Mouse (Mus musculus): ENCODE data around the gene Lrrc74a. TPM values are rescaled to one million over a fixed set of nuclear protein-coding genes. Genes with fewer than 3 reads are reported as not detected.

The Lrrc74a gene
- total and polyA plus RNA-seq, 3 experiments, result 0.05 TPM; not detected in 2

- Histone ChIP-seq H3K4me1 (ENCODE audit: insufficient read depth, low read depth, low read length) (peaks cover 53% of the 10 kb centered on the region), H3K9me3 (replicated peaks) (no peaks in the 10 kb centered on the region), H3K27me3 (ENCODE audit: insufficient read depth, low read length) (peaks cover 50% of the 10 kb centered on the region), H3K36me3 (replicated peaks) (no peaks in the 10 kb centered on the region), H3K4me3 (ENCODE audit: low read depth, low read length) (no peak overlapping the region)
- ATAC-seq (ENCODE audit: extremely low read depth, insufficient number of reproducible peaks, low FRiP score, poor library complexity, severe bottlenecking) (no peak), DNase-seq (ENCODE audit: low spot score) (no peak)
- TF ChIP-seq TAL1 (conservative IDR thresholded peaks at IDR 0.05; ENCODE audit: low read depth, low read length) (no peak), POLR2AphosphoS5 (IDR thresholded peaks at IDR 0.05; ENCODE audit: insufficient replicate concordance, low read depth, low read length) (no peak), GATA1 (IDR thresholded peaks at IDR 0.05; ENCODE audit: borderline replicate concordance, low read length) (no peak), GATA2 (IDR thresholded peaks at IDR 0.05; ENCODE audit: borderline replicate concordance, low read depth, low read length) (no peak), CTCF (IDR thresholded peaks at IDR 0.05; ENCODE audit: low read depth, low read length) (no peak)
Measured at GRCm38 (mm10) chr12:86803651-86804307, 69.6 kb downstream of the Lrrc74a start.

GRCm38 (mm10) chr12:86804308-86804700, 70.1 kb downstream of the Lrrc74a start:
- ATAC-seq (ENCODE audit: extremely low read depth, insufficient number of reproducible peaks, low FRiP score, poor library complexity, severe bottlenecking) (no peak), DNase-seq (ENCODE audit: low spot score) (no peak)
- TF ChIP-seq TAL1 (conservative IDR thresholded peaks at IDR 0.05; ENCODE audit: low read depth, low read length) (no peak), GATA2 (IDR thresholded peaks at IDR 0.05; ENCODE audit: borderline replicate concordance, low read depth, low read length) (no peak), GATA1 (IDR thresholded peaks at IDR 0.05; ENCODE audit: borderline replicate concordance, low read length) (no peak), POLR2AphosphoS5 (IDR thresholded peaks at IDR 0.05; ENCODE audit: insufficient replicate concordance, low read depth, low read length) (no peak), CTCF (IDR thresholded peaks at IDR 0.05; ENCODE audit: low read depth, low read length) (no peak)
- Histone ChIP-seq H3K4me1 (ENCODE audit: insufficient read depth, low read depth, low read length) (peaks cover 48% of the 10 kb centered on the region), H3K4me3 (ENCODE audit: low read depth, low read length) (no peak overlapping the region), H3K27me3 (ENCODE audit: insufficient read depth, low read length) (peaks cover 55% of the 10 kb centered on the region), H3K36me3 (replicated peaks) (no peaks in the 10 kb centered on the region), H3K9me3 (replicated peaks) (no peaks in the 10 kb centered on the region)

GRCm38 (mm10) chr12:86804857-86805256, 70.7 kb downstream of the Lrrc74a start:
- no peaks in the 10 kb centered on the region for H3K9me3 ChIP-seq (replicated peaks)
- H3K27me3 ChIP-seq (ENCODE audit: insufficient read depth, low read length), result peaks cover 59% of the 10 kb centered on the region
- DNase-seq (ENCODE audit: low spot score) (no peak), ATAC-seq (ENCODE audit: extremely low read depth, insufficient number of reproducible peaks, low FRiP score, poor library complexity, severe bottlenecking) (no peak)
- H3K4me3 ChIP-seq (ENCODE audit: low read depth, low read length), result no peak overlapping the region
- no peaks in the 10 kb centered on the region for H3K36me3 ChIP-seq (replicated peaks)
- peaks cover 43% of the 10 kb centered on the region for H3K4me1 ChIP-seq (ENCODE audit: insufficient read depth, low read depth, low read length)
- no peak for TF ChIP-seq GATA2 (IDR thresholded peaks at IDR 0.05; ENCODE audit: borderline replicate concordance, low read depth, low read length)
- TF ChIP-seq POLR2AphosphoS5 (IDR thresholded peaks at IDR 0.05; ENCODE audit: insufficient replicate concordance, low read depth, low read length), result no peak
- TF ChIP-seq GATA1 (IDR thresholded peaks at IDR 0.05; ENCODE audit: borderline replicate concordance, low read length), result no peak
- no peak for TF ChIP-seq TAL1 (conservative IDR thresholded peaks at IDR 0.05; ENCODE audit: low read depth, low read length)
- no peak for TF ChIP-seq CTCF (IDR thresholded peaks at IDR 0.05; ENCODE audit: low read depth, low read length)

GRCm38 (mm10) chr12:86805315-86805714, 71.1 kb downstream of the Lrrc74a start:
- DNase-seq (ENCODE audit: low spot score), result no peak
- Histone ChIP-seq H3K4me1 (ENCODE audit: insufficient read depth, low read depth, low read length) (peaks cover 39% of the 10 kb centered on the region), H3K27me3 (ENCODE audit: insufficient read depth, low read length) (peaks cover 60% of the 10 kb centered on the region), H3K4me3 (ENCODE audit: low read depth, low read length) (no peak overlapping the region), H3K36me3 (replicated peaks) (no peaks in the 10 kb centered on the region), H3K9me3 (replicated peaks) (no peaks in the 10 kb centered on the region)
- TF ChIP-seq POLR2AphosphoS5 (IDR thresholded peaks at IDR 0.05; ENCODE audit: insufficient replicate concordance, low read depth, low read length), result no peak
- TF ChIP-seq TAL1 (conservative IDR thresholded peaks at IDR 0.05; ENCODE audit: low read depth, low read length), result no peak
- no peak for TF ChIP-seq CTCF (IDR thresholded peaks at IDR 0.05; ENCODE audit: low read depth, low read length)
- no peak for TF ChIP-seq GATA1 (IDR thresholded peaks at IDR 0.05; ENCODE audit: borderline replicate concordance, low read length)
- TF ChIP-seq GATA2 (IDR thresholded peaks at IDR 0.05; ENCODE audit: borderline replicate concordance, low read depth, low read length), result no peak
- no peak for ATAC-seq (ENCODE audit: extremely low read depth, insufficient number of reproducible peaks, low FRiP score, poor library complexity, severe bottlenecking)

- Histone ChIP-seq H3K36me3 (replicated peaks) (no peaks in the 10 kb centered on the region), H3K27me3 (ENCODE audit: insufficient read depth, low read length) (peaks cover 68% of the 10 kb centered on the region)
Measured at GRCm38 (mm10) chr12:86806031-86806922, 72.1 kb downstream of the Lrrc74a start.

More at GRCm38 (mm10) chr12:86806031-86806922, 72.1 kb downstream of the Lrrc74a start:
- DNase-seq (ENCODE audit: low spot score) (no peak), ATAC-seq (ENCODE audit: extremely low read depth, insufficient number of reproducible peaks, low FRiP score, poor library complexity, severe bottlenecking) (no peak)
- peaks cover 37% of the 10 kb centered on the region for H3K4me1 ChIP-seq (ENCODE audit: insufficient read depth, low read depth, low read length)
- no peak overlapping the region for H3K4me3 ChIP-seq (ENCODE audit: low read depth, low read length)
- no peaks in the 10 kb centered on the region for H3K9me3 ChIP-seq (replicated peaks)
- TF ChIP-seq POLR2AphosphoS5 (IDR thresholded peaks at IDR 0.05; ENCODE audit: insufficient replicate concordance, low read depth, low read length) (no peak), GATA2 (IDR thresholded peaks at IDR 0.05; ENCODE audit: borderline replicate concordance, low read depth, low read length) (no peak), TAL1 (conservative IDR thresholded peaks at IDR 0.05; ENCODE audit: low read depth, low read length) (no peak), GATA1 (IDR thresholded peaks at IDR 0.05; ENCODE audit: borderline replicate concordance, low read length) (no peak), CTCF (IDR thresholded peaks at IDR 0.05; ENCODE audit: low read depth, low read length) (no peak)
